Mouse (Mus musculus): ENCODE data around the gene Ddb1.

The Ddb1 gene

DNA sequence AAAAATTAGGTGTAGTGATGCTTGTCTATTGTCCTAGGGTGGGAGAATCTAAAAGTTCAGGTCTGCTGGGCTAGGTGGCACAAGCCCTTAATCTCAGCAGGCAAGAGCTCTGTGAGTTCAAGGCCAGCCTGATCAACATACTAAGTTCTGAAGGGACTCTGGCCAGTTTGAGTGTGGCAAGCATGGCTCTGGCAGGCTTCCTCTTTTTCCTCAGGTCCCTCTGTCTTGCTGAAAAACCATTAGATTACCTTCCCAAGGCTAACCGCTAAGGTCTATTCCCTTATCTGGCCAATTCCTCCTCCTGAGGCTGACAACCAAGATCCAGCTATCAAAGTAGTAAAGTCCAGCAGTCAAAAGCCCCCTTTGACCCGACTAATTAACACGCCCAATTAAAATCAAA lies 57.5 kb downstream of the Ddb1 start:
- DNase-seq, result no peak

DNA sequence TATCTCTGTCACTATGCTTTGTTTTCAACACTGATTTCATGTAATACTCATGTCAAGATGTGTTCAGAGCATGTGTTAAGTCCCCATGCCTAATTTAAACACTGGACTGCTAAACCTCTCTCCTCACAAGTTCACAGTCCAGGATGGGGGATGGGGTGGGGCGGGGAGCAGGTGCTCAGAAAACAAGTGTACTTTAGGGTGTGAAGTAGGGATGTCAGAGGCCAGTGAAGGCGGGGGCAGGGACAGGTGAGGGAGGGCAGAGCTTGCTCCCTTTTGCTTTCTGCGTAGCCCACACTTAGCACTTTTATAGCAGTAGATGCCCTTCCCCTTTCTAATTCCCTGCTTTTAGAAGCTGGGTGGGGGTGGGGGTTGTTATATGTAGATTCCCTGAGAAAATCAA lies 60.0 kb downstream of the Ddb1 start:
- DNase-seq, result no peak

DNA sequence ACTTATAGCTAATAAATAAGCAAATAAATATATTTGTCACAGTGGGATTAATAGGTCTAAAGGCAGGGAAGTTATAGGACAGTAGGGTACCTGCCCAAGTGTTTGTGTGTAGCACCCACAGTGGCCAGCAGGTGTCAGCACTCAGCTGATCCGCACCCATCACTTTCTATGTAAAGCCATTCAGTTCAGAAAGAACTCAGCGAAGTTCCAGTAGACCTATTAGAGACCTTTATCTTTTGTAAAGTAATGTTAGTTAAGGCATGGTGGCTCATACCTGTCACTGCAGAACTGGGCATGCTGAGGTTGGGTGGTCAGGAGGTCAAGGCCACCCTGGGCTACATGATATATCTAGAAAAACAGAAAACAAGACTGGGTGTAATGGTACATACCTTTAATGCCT lies 60.4 kb downstream of the Ddb1 start:
- no peak for DNase-seq

DNA sequence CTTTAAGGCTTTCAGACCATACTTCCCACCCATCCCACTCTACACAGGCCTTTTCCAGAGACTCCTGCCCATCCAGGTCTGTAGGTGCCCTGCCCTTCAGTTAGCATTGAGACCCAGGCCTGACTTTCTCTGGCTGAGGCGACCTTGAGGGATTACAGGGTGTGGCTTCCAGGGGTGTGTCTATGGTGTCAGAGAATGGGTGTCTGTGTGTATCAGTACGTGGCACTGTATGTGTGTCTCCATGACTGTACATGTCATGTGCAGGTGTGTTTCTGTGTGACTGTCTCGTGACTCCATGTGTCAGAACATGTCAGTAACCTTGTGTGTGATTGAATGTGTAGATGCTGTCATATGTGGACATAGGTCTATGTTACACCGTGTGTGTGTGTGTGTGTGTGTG lies 66.2 kb downstream of the Ddb1 start:
- no peak for DNase-seq

DNA sequence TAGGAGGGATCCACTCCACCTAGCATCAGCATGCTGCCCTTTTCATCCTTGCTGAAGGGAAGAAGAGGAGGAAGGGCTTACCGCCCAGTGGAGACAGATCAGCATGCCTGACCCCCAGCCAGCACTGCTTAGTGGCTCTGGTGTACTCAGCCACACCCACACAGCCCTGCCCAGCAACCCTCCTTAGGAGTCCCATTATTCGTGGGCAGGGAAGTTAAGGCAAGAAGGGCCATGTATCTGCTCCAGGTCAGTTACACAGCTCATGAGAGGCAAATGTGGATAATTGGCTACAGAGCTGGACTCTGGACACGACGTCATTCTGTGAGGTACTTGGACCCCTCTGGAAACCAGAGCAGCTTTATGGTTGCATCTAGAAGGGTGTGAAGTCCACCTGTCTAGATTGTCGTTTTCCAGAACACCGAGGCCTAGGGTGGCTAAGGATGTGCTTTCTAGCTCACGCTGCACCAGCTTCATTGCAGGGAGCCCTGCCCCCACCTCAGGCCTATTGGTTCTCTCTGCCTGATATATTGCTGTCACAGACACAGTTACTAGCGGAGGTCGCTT lies 66.8 kb downstream of the Ddb1 start:
- no peak for DNase-seq

DNA sequence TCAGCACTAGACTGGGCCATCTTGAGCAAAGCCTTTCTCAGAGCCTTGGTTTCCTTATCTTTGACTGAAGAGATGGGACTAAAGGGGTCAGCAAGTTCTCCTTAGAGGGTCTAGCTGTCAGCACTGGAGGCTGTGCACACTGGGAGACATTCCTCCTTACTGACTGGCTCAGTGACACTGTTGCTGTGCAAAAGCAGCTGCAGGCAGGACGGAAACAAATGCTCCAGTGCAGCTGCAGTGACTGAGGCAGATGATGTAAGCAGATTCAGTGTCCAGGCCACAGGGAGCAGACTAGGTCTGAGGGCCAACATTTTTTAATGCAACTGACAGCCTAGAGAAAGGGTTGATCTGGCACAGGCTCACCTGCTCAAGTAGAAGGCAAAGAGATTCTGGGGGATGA lies 68.1 kb downstream of the Ddb1 start:
- DNase-seq, result no peak

DNA sequence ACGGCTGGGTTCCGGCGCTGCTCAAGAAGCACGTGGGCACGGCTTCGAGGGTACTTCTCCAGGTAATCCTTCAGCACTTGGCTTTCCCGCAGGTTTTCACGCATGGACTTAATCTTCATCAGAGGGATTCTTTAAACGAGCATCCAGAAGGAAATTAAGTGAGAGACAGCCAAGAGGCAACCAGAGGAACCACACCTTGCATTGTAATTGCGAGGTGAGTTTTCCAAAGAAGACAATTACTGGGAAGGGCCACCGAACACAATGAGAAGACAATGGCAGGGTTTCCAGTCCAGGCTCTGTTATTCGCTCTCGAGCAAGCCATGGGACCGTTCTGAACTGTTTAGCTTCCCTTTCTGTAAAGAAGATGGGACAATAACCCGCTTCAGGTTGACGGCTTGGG lies 71.5 kb downstream of the Ddb1 start:
- DNase-seq, result no peak

DNA sequence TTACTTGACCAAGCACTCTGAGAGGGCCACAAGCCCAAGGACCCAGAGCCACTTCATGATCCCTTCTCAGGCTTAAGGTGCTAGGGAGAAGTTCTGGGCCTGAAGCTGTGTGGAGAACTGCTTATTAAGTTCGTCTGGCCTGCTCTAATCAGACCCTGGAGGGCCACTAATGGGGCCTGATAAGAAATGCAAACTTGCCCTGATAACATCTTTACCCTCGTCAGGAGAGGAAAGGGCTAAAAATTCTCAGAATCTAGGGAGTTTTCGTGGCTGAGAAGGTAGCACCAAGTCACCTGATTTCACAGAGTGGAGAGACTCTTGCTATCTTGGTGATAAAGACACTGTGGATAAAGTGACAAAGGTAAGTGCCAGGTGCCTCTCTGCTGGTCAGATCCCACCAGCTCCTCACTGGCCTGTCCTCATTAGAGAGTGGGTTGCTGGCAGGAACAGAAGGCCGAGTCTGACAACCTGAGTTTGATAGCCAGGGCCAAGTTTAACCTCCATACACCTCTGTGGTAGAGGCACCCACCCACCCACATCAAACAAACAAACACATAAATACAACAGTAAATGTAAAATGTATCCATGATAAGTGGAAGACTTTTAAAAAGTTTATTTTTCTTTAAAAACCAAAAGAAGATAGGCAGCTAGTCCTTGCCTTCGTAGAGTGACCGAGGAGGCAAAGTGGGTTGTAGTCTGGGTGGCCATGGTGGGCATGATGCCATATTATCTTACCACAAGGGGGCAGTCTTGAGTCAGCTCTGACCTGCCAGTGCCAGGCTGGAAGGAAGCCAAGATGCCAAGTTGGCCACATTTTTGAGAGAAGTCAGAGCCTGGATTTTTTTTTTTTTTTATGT lies 73.0 kb downstream of the Ddb1 start, which contains the start of gene Pga5:
Gene Pga5 (minus strand): TSS at position 157 of the 857 bp plus-strand sequence.
- peak; percentile 80 for DNase-seq

DNA sequence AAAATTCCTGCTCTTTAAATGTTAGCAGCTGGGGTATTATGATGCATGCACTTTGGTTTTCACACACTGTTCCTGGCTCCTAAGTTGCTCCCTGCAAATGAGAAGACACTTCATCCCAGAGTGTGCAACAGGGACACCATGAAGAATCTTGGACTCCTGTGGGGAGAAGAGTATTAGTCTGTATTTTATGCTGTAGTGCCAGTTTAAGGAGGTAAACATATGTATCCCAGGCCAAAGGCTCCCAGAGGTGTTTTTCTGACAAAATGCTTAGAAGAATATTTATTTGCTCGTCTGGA lies 73.6 kb downstream of the Ddb1 start:
- no peak for DNase-seq

Data from layer of hippocampus, adult 9-11 months (tissue).